Mouse (Mus musculus): ENCODE data around the gene Crb1.

GRCm38 (mm10) chr1:139340178-139340859, 36.6 kb downstream of the Crb1 start:
- no peak for TF ChIP-seq CTCF (IDR thresholded peaks at IDR 0.05; ENCODE audit: extremely low read depth, insufficient read length, insufficient replicate concordance, low read depth, low read length)
- no peak for TF ChIP-seq POLR2A (IDR thresholded peaks at IDR 0.05; ENCODE audit: low read depth, low read length)

Data from small intestine, adult 2 months (tissue).